Mouse (Mus musculus): ENCODE data around the gene Aplp2. TPM values are rescaled to one million over a fixed set of nuclear protein-coding genes. Genes with fewer than 3 reads are reported as not detected.
A peak's percentile ranks its signal among the peaks of the same experiment; 100 is the strongest.

Gene Aplp2
- polyA plus RNA-seq, 1 experiment from 2014 or later = 422 TPM

- H3K4me3 ChIP-seq (ENCODE audit: low read length) = peak overlapping the region; percentile 64
- no peak overlapping the region; the same call in 1 of the 2 replicates for H3K9ac ChIP-seq (ENCODE audit: low read length)
- 52% methylated on average over 8 of the region's 8 CpGs for WGBS
- no peaks in the 10 kb centered on the region for H3K9me3 ChIP-seq (replicated peaks; ENCODE audit: control insufficient read depth, low read length)
- H3K27me3 ChIP-seq (ENCODE audit: control insufficient read depth, insufficient read depth, low read length) = peaks cover 51% of the 10 kb centered on the region
- ATAC-seq (replicated peaks; ENCODE audit: extremely low read depth, insufficient read depth, low FRiP score) = no peak
- H3K4me1 ChIP-seq (ENCODE audit: control insufficient read depth, insufficient read depth, low read length) = peaks cover 14% of the 10 kb centered on the region
- H3K27ac ChIP-seq (ENCODE audit: low read length) = no peak overlapping the region
- H3K36me3 ChIP-seq (ENCODE audit: control insufficient read depth, insufficient read depth) = no peaks in the 10 kb centered on the region
- H3K4me2 ChIP-seq (ENCODE audit: low read depth, low read length) = peak overlapping the region; percentile 99
Observed at GRCm38 (mm10) chr9:31129956-31130355, 81.7 kb downstream of the Aplp2 start.

DNA sequence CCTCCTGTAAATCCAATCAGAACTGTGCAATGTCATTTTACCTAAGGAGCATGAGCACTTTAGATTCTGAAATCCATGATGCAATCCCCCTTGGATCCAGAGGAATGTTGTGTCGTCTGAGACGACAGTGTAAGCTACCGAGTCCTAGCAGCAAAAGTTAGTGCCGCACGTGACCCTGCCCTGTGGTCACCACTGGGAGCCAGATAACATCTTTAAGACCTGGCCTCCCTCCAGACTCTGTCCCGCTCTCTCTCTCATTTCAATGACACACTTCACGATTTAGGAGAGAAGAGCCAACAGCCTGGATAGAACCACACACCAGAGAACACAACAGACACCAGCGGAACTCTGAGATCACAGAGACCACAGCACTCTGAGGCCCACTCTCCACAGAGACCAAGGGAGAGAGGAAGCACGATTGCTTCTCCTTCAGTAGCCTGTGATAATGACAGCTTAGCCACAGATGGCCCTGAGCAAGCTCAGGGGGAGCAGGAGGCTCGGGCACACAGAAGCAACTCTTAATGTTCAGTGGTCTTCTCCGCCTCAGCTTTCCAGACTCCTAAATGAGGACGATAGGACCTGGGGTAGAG is 83.6 kb downstream of the Aplp2 start:
- Histone ChIP-seq H3K4me3 (ENCODE audit: low read length) (no peak overlapping the region), H3K27me3 (ENCODE audit: control insufficient read depth, insufficient read depth, low read length) (peaks cover 38% of the 10 kb centered on the region), H3K9ac (ENCODE audit: low read length) (no peak overlapping the region), H3K36me3 (ENCODE audit: control insufficient read depth, insufficient read depth) (no peaks in the 10 kb centered on the region), H3K4me2 (ENCODE audit: low read depth, low read length) (no peak overlapping the region), H3K4me1 (ENCODE audit: control insufficient read depth, insufficient read depth, low read length) (peaks cover 14% of the 10 kb centered on the region), H3K9me3 (replicated peaks; ENCODE audit: control insufficient read depth, low read length) (no peaks in the 10 kb centered on the region), H3K27ac (ENCODE audit: low read length) (no peak overlapping the region)
- 55% methylated on average over 12 of the region's 12 CpGs for WGBS
- ATAC-seq (replicated peaks; ENCODE audit: extremely low read depth, insufficient read depth, low FRiP score) = no peak

DNA sequence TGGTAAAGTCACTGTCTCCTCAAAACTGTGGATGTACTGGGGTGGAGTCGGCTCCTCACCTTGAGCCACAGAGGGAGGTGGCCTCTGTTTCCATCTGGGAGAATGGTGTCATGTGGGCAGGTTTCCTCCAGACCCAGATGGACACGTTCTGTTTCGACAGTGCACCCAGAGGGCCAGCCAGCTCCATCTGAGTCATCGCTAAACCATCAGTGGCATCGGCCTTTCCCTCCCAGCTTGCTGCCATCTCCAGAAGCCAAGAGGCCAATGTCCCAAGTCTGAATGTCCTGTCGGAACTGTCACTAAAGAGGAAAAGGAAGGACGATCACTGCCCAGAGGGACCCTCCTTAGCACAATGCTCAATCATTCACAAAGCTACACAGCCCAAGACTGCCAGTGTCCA is 85.5 kb downstream of the Aplp2 start:
- WGBS = 80% methylated on average over 7 of the region's 7 CpGs
- no peaks in the 10 kb centered on the region for H3K36me3 ChIP-seq (ENCODE audit: control insufficient read depth, insufficient read depth)
- H3K9me3 ChIP-seq (replicated peaks; ENCODE audit: control insufficient read depth, low read length) = no peaks in the 10 kb centered on the region
- no peak overlapping the region for H3K4me2 ChIP-seq (ENCODE audit: low read depth, low read length)
- ATAC-seq (replicated peaks; ENCODE audit: extremely low read depth, insufficient read depth, low FRiP score) = no peak
- no peak overlapping the region for H3K27ac ChIP-seq (ENCODE audit: low read length)
- H3K4me3 ChIP-seq (ENCODE audit: low read length) = no peak overlapping the region
- peaks cover 20% of the 10 kb centered on the region for H3K27me3 ChIP-seq (ENCODE audit: control insufficient read depth, insufficient read depth, low read length)
- H3K4me1 ChIP-seq (ENCODE audit: control insufficient read depth, insufficient read depth, low read length) = peaks cover 5% of the 10 kb centered on the region
- no peak overlapping the region for H3K9ac ChIP-seq (ENCODE audit: low read length)

DNA sequence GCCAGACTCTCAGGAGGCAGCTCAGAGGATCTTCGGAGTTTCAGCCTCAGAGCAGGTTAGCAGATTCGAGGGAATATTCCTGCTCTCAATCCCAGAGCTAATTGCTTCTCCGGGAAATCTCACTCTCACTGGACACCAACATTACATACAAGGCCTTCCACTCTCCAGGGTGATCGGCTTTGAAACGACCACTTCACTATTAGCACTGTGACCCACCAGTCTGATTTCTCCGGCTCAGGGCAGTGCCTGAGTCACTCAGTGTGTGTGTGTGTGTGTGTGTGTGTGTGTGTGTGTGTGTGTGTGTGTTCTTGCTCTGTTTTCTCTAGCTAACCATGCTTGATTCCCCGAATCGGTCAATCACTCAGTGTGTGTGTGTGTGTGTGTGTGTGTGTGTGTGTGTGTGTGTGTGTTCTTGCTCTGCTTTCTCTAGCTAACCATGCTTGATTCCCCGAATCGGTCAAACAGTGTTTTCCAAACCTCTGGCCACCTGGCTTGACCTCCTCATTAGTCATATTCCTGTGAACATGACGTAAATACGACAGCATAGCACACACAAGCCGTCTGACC is 89.1 kb downstream of the Aplp2 start:
- WGBS = 73% methylated on average over 13 of the region's 13 CpGs
- Histone ChIP-seq H3K4me2 (ENCODE audit: low read depth, low read length) (no peak overlapping the region), H3K9ac (ENCODE audit: low read length) (no peak overlapping the region), H3K4me1 (ENCODE audit: control insufficient read depth, insufficient read depth, low read length) (peaks cover 24% of the 10 kb centered on the region), H3K27me3 (ENCODE audit: control insufficient read depth, insufficient read depth, low read length) (no peaks in the 10 kb centered on the region), H3K36me3 (ENCODE audit: control insufficient read depth, insufficient read depth) (no peaks in the 10 kb centered on the region), H3K27ac (ENCODE audit: low read length) (no peak overlapping the region), H3K9me3 (replicated peaks; ENCODE audit: control insufficient read depth, low read length) (no peaks in the 10 kb centered on the region), H3K4me3 (ENCODE audit: low read length) (no peak overlapping the region)
- ATAC-seq (replicated peaks; ENCODE audit: extremely low read depth, insufficient read depth, low FRiP score) = no peak

GRCm38 (mm10) chr9:31120533-31120915 is 91.1 kb downstream of the Aplp2 start:
- Histone ChIP-seq H3K9me3 (replicated peaks; ENCODE audit: control insufficient read depth, low read length) (no peaks in the 10 kb centered on the region), H3K4me2 (ENCODE audit: low read depth, low read length) (no peak overlapping the region), H3K36me3 (ENCODE audit: control insufficient read depth, insufficient read depth) (no peaks in the 10 kb centered on the region), H3K27me3 (ENCODE audit: control insufficient read depth, insufficient read depth, low read length) (no peaks in the 10 kb centered on the region), H3K27ac (ENCODE audit: low read length) (peak overlapping the region; percentile 55), H3K9ac (ENCODE audit: low read length) (no peak overlapping the region), H3K4me1 (ENCODE audit: control insufficient read depth, insufficient read depth, low read length) (peaks cover 24% of the 10 kb centered on the region), H3K4me3 (ENCODE audit: low read length) (no peak overlapping the region)
- 58% methylated on average over 4 of the region's 4 CpGs for WGBS
- ATAC-seq (replicated peaks; ENCODE audit: extremely low read depth, insufficient read depth, low FRiP score) = no peak

DNA sequence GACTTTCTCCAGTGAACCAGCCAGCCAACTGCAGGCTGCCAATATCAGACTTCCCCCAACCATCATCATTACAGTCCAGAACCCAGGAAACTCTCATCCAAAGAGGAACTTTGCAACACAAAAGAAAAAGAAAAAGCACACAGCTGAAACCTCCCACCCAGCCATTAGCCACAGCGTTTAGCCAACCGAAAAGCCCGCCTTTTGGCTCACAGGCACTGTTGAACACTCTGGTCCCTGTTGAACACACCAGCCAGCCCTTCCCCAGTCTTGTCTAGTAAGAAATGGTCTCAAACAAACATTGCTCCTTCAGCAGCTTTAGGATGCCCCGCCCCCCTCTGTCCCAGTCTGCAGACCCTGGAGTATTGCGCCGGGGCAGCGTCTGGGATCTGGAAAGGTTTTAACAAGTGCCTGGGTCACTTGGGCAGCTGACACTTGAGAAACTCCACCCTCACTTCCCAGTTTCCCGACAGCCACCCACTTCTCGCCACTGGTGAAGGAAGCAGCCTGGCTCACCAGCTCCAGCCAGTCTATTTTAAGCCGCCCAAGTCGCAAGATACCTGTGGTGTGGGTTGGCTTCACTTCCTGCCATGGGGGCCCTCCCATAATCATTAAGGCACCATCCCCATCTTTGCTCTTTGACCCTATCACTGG is 91.6 kb downstream of the Aplp2 start:
- ATAC-seq (replicated peaks; ENCODE audit: extremely low read depth, insufficient read depth, low FRiP score) = no peak
- H3K27me3 ChIP-seq (ENCODE audit: control insufficient read depth, insufficient read depth, low read length) = no peaks in the 10 kb centered on the region
- H3K9me3 ChIP-seq (replicated peaks; ENCODE audit: control insufficient read depth, low read length) = no peaks in the 10 kb centered on the region
- peak overlapping the region; percentile 55 for H3K27ac ChIP-seq (ENCODE audit: low read length)
- H3K4me1 ChIP-seq (ENCODE audit: control insufficient read depth, insufficient read depth, low read length) = peaks cover 24% of the 10 kb centered on the region
- no peak overlapping the region for H3K4me3 ChIP-seq (ENCODE audit: low read length)
- H3K36me3 ChIP-seq (ENCODE audit: control insufficient read depth, insufficient read depth) = no peaks in the 10 kb centered on the region
- H3K9ac ChIP-seq (ENCODE audit: low read length) = no peak overlapping the region
- peak overlapping the region; percentile 36; the same call in 1 of the 2 replicates for H3K4me2 ChIP-seq (ENCODE audit: low read depth, low read length)
- 36% methylated on average over 11 of the region's 11 CpGs for WGBS

GRCm38 (mm10) chr9:31119405-31119804 is 92.2 kb downstream of the Aplp2 start:
- H3K4me1 ChIP-seq (ENCODE audit: control insufficient read depth, insufficient read depth, low read length) = peaks cover 24% of the 10 kb centered on the region
- no peak for ATAC-seq (replicated peaks; ENCODE audit: extremely low read depth, insufficient read depth, low FRiP score)
- H3K4me2 ChIP-seq (ENCODE audit: low read depth, low read length) = no peak overlapping the region
- no peaks in the 10 kb centered on the region for H3K27me3 ChIP-seq (ENCODE audit: control insufficient read depth, insufficient read depth, low read length)
- no peaks in the 10 kb centered on the region for H3K9me3 ChIP-seq (replicated peaks; ENCODE audit: control insufficient read depth, low read length)
- 46% methylated on average over 5 of the region's 5 CpGs for WGBS
- H3K4me3 ChIP-seq (ENCODE audit: low read length) = no peak overlapping the region
- no peak overlapping the region for H3K9ac ChIP-seq (ENCODE audit: low read length)
- no peak overlapping the region for H3K27ac ChIP-seq (ENCODE audit: low read length)
- H3K36me3 ChIP-seq (ENCODE audit: control insufficient read depth, insufficient read depth) = no peaks in the 10 kb centered on the region

GRCm38 (mm10) chr9:31118520-31119298 is 92.9 kb downstream of the Aplp2 start:
- Histone ChIP-seq H3K27ac (ENCODE audit: low read length) (no peak overlapping the region), H3K4me1 (ENCODE audit: control insufficient read depth, insufficient read depth, low read length) (peaks cover 24% of the 10 kb centered on the region), H3K36me3 (ENCODE audit: control insufficient read depth, insufficient read depth) (no peaks in the 10 kb centered on the region), H3K4me2 (ENCODE audit: low read depth, low read length) (no peak overlapping the region), H3K4me3 (ENCODE audit: low read length) (no peak overlapping the region), H3K9ac (ENCODE audit: low read length) (no peak overlapping the region), H3K27me3 (ENCODE audit: control insufficient read depth, insufficient read depth, low read length) (no peaks in the 10 kb centered on the region), H3K9me3 (replicated peaks; ENCODE audit: control insufficient read depth, low read length) (no peaks in the 10 kb centered on the region)
- 30% methylated on average over 11 of the region's 11 CpGs for WGBS
- ATAC-seq (replicated peaks; ENCODE audit: extremely low read depth, insufficient read depth, low FRiP score) = peak; percentile 82

- no peaks in the 10 kb centered on the region for H3K9me3 ChIP-seq (replicated peaks; ENCODE audit: control insufficient read depth, low read length)
- WGBS = 86% methylated on average over 6 of the region's 6 CpGs
- no peaks in the 10 kb centered on the region for H3K27me3 ChIP-seq (ENCODE audit: control insufficient read depth, insufficient read depth, low read length)
- H3K36me3 ChIP-seq (ENCODE audit: control insufficient read depth, insufficient read depth) = no peaks in the 10 kb centered on the region
- no peak overlapping the region for H3K27ac ChIP-seq (ENCODE audit: low read length)
- no peak overlapping the region for H3K9ac ChIP-seq (ENCODE audit: low read length)
- ATAC-seq (replicated peaks; ENCODE audit: extremely low read depth, insufficient read depth, low FRiP score) = no peak
- H3K4me2 ChIP-seq (ENCODE audit: low read depth, low read length) = no peak overlapping the region
- no peak overlapping the region for H3K4me3 ChIP-seq (ENCODE audit: low read length)
- H3K4me1 ChIP-seq (ENCODE audit: control insufficient read depth, insufficient read depth, low read length) = peaks cover 24% of the 10 kb centered on the region
Observed at GRCm38 (mm10) chr9:31117488-31117887, 94.1 kb downstream of the Aplp2 start.

Data from heart, embryonic 16.5 days (tissue).